8 mouse cellular contexts compared by ENCODE assay signal in the genomic region with DNA sequence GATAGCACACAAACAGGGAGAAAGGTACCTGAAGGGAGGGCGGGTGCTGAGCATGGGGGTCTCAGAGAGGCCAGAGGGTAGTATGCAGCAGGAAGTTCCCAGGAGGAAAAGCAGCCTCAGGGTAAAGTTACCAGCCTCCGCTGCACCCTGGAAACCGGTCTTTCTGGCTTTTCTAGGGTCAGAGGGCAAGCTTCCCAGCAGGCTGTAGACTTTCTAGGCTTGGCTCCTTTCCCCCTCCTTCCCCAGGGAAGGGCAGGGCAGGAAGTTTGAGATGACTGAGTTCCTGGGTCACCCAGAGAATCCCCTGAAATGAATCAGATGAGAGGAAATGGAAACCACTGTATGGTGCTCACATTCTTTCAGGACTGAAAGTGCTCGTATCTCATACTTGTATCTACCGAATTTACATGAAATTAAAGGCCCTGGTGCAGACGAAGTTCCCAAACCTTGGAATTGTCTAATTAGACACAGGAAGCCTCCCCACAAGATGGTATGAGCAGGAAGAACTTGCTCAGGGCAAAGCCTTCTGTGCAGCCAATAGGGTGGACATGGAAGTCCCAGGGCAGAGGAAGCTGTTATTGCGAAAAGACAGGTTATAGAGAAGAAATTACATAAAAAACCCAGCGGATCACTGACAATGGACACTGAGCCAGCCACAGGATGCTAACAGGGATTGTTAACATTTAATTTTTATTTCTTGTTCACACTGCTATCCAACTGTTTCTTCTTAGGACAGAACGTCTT.
DNase-seq lines count a peak whose midpoint lies in the region; ATAC-seq and TF ChIP-seq lines count a peak whose summit lies in the region.

No protein-coding gene starts in this region.

- peak overlapping the region; percentile 81 for H3K27ac ChIP-seq in embryonic facial prominence, embryonic 10.5 days (replicated peaks)
- H3K27ac ChIP-seq in kidney, embryonic 15.5 days = peak overlapping the region; percentile 59
- H3K27ac ChIP-seq in forebrain, postnatal 0 days (ENCODE audit: low read depth, low read length) = no peak overlapping the region

- peak; percentile 66; the same call in 1 of the 2 replicates for ATAC-seq in kidney, embryonic 15.5 days (replicated peaks; ENCODE audit: low FRiP score)
- no peak for ATAC-seq in forebrain, postnatal 0 days

- whole genome bisulfite sequencing in embryonic facial prominence, embryonic 10.5 days = 15% methylated on average over 9 of the region's 9 CpGs
- WGBS in kidney, embryonic 15.5 days = 36% methylated on average over 9 of the region's 9 CpGs
- 45% methylated on average over 9 of the region's 9 CpGs for WGBS in forebrain, postnatal 0 days

- no peaks in the 10 kb centered on the region for H3K36me3 ChIP-seq in embryonic facial prominence, embryonic 10.5 days (replicated peaks)
- no peaks in the 10 kb centered on the region for H3K36me3 ChIP-seq in kidney, embryonic 15.5 days
- H3K36me3 ChIP-seq in forebrain, postnatal 0 days (ENCODE audit: insufficient read depth) = no peaks in the 10 kb centered on the region

- H3K27me3 ChIP-seq in embryonic facial prominence, embryonic 10.5 days (replicated peaks; ENCODE audit: low read depth, poor library complexity, severe bottlenecking) = no peaks in the 10 kb centered on the region
- H3K27me3 ChIP-seq in kidney, embryonic 15.5 days = no peaks in the 10 kb centered on the region
- no peaks in the 10 kb centered on the region for H3K27me3 ChIP-seq in forebrain, postnatal 0 days (ENCODE audit: insufficient read depth, low read length)

- H3K9ac ChIP-seq in kidney, embryonic 15.5 days = no peak overlapping the region
- no peak overlapping the region for H3K9ac ChIP-seq in forebrain, postnatal 0 days

- H3K4me3 ChIP-seq in embryonic facial prominence, embryonic 10.5 days = no peak overlapping the region
- H3K4me3 ChIP-seq in kidney, embryonic 15.5 days (replicated peaks) = no peak overlapping the region
- no peak overlapping the region for H3K4me3 ChIP-seq in forebrain, postnatal 0 days (ENCODE audit: low read depth, low read length)

- no peak for TF ChIP-seq CTCF in forebrain, postnatal 0 days (IDR thresholded peaks at IDR 0.05; ENCODE audit: low read depth)

- H3K4me2 ChIP-seq in kidney, embryonic 15.5 days = no peak overlapping the region
- no peak overlapping the region for H3K4me2 ChIP-seq in forebrain, postnatal 0 days (ENCODE audit: low read depth)

- H3K9me3 ChIP-seq in embryonic facial prominence, embryonic 10.5 days = no peaks in the 10 kb centered on the region
- no peaks in the 10 kb centered on the region for H3K9me3 ChIP-seq in kidney, embryonic 15.5 days (replicated peaks)
- no peaks in the 10 kb centered on the region for H3K9me3 ChIP-seq in forebrain, postnatal 0 days (ENCODE audit: low read length)

- H3K4me1 ChIP-seq in embryonic facial prominence, embryonic 10.5 days = peaks cover 21% of the 10 kb centered on the region
- peaks cover 19% of the 10 kb centered on the region for H3K4me1 ChIP-seq in kidney, embryonic 15.5 days
- H3K4me1 ChIP-seq in forebrain, postnatal 0 days (ENCODE audit: insufficient read depth) = no peaks in the 10 kb centered on the region

- DNase-seq in adrenal gland, adult 2 months = peak; percentile 21
- no peak for DNase-seq in adrenal gland, postnatal 4 days (ENCODE audit: low spot score in 2 of 2)
- peak; percentile 64 for DNase-seq in embryonic facial prominence, embryonic 10.5 days (ENCODE audit: low spot score)
- DNase-seq in retina, embryonic 14.5 days (ENCODE audit: low spot score) = peak; percentile 24
- DNase-seq in forebrain, postnatal 0 days = no peak
- DNase-seq in spleen, postnatal 14 days (ENCODE audit: low spot score in 2 of 2) = no peak
- no peak for DNase-seq in layer of hippocampus, adult 18-20 months (ENCODE audit: low spot score in 2 of 2)

Comparison
In these comparisons a context has a peak if more than half of its experiments do, and no peak if none do; other contexts are left out.
1. DNase-seq: peak in adrenal gland, adult 2 months (single experiment), embryonic facial prominence, embryonic 10.5 days (single experiment) and retina, embryonic 14.5 days (single experiment); none in adrenal gland, postnatal 4 days (0 of 2), forebrain, postnatal 0 days (single experiment), spleen, postnatal 14 days (0 of 2) and layer of hippocampus, adult 18-20 months (0 of 2).